ENCODE assay signal across 1 mouse cellular context in the genomic region with DNA sequence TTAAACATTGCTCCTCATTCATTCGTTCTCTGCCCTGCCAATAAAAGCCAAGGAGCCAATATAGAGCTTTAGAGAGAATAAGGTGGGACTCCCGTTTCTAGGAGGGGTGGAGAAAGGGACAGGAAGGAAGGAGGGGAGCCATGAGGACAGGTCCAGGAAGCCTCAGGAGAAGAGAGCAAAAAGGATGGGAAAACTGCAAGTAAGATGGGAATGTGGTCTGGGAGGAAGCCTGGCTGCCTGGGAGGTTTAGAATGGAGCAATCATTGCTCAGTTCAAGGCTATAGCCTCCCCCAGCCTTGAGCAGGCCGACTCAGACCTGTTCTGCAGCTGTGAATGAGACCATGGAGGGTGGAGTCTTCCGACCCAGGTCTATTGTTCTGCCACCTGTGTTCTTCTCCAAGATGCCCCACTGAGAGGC.
TF ChIP-seq lines count a peak whose summit lies in the region.

No protein-coding gene starts in this region.

TF ChIP-seq in ES-E14, 5 proteins besides CTCF, POLR2A, EP300 and RAD21:
- TF ChIP-seq CHD2 (IDR thresholded peaks at IDR 0.05; ENCODE audit: low read depth, low read length) (peak; percentile 80), ZNF384 (IDR thresholded peaks at IDR 0.05; ENCODE audit: low read depth, low read length) (no peak)
